Mouse (Mus musculus): ENCODE results near the gene Agpat2.

- no peak for TF ChIP-seq CTCF (IDR thresholded peaks at IDR 0.05; ENCODE audit: insufficient read depth, low read depth, low read length)
- no peak for TF ChIP-seq POLR2A (IDR thresholded peaks at IDR 0.05; ENCODE audit: insufficient read depth, low read depth, low read length)
Observed at GRCm38 (mm10) chr2:26549801-26550200, 54.4 kb downstream of the Agpat2 start.
